Mouse (Mus musculus): ENCODE data around the gene Dusp21. TPM values are rescaled to one million over a fixed set of nuclear protein-coding genes. Genes with fewer than 3 reads are reported as not detected.

Gene Dusp21
- total RNA-seq (2015) (not detected in 2 replicates), total RNA-seq (2017) (not detected in 2 replicates)

GRCm38 (mm10) chrX:18145557-18145956, at the start of gene Dusp21:
Dusp21 (plus strand) TSS chrX:18145857.
- ATAC-seq (ENCODE audit: poor library complexity, severe bottlenecking) = no peak

- no peak for ATAC-seq (ENCODE audit: poor library complexity, severe bottlenecking)
Measured at GRCm38 (mm10) chrX:18160734-18161442, 15.2 kb downstream of the Dusp21 start.

GRCm38 (mm10) chrX:18161796-18162191, 16.1 kb downstream of the Dusp21 start:
- peak; percentile 17 for ATAC-seq (ENCODE audit: poor library complexity, severe bottlenecking)

GRCm38 (mm10) chrX:18162192-18162857, 16.7 kb downstream of the Dusp21 start, which contains the start of gene Kdm6a:
Kdm6a (plus strand) TSS chrX:18162575.
- peak; percentile 90 for ATAC-seq (ENCODE audit: poor library complexity, severe bottlenecking)

- ATAC-seq (ENCODE audit: poor library complexity, severe bottlenecking) = peak; percentile 15; the same call in 1 of the 2 replicates
Measured at GRCm38 (mm10) chrX:18162861-18163731, 17.4 kb downstream of the Dusp21 start.

- ATAC-seq (ENCODE audit: poor library complexity, severe bottlenecking) = 0 out of 2 replicates have a peak, but pooled peaks have one; percentile 16
Measured at GRCm38 (mm10) chrX:18163917-18164624, 18.4 kb downstream of the Dusp21 start.

GRCm38 (mm10) chrX:18165121-18165520, 19.5 kb downstream of the Dusp21 start:
- ATAC-seq (ENCODE audit: poor library complexity, severe bottlenecking) = no peak

- ATAC-seq (ENCODE audit: poor library complexity, severe bottlenecking) = no peak
Measured at GRCm38 (mm10) chrX:18166961-18167360, 21.3 kb downstream of the Dusp21 start.

- peak; percentile 47; the same call in 1 of the 2 replicates for ATAC-seq (ENCODE audit: poor library complexity, severe bottlenecking)
Measured at GRCm38 (mm10) chrX:18168940-18169339, 23.3 kb downstream of the Dusp21 start.

GRCm38 (mm10) chrX:18174831-18175230, 29.2 kb downstream of the Dusp21 start:
- no peak for ATAC-seq (ENCODE audit: poor library complexity, severe bottlenecking)

- no peak for ATAC-seq (ENCODE audit: poor library complexity, severe bottlenecking)
Measured at GRCm38 (mm10) chrX:18177803-18178202, 32.1 kb downstream of the Dusp21 start.

- no peak for ATAC-seq (ENCODE audit: poor library complexity, severe bottlenecking)
Measured at GRCm38 (mm10) chrX:18179492-18179891, 33.8 kb downstream of the Dusp21 start.

- peak; percentile 81 for ATAC-seq (ENCODE audit: poor library complexity, severe bottlenecking)
Measured at GRCm38 (mm10) chrX:18187203-18187602, 41.5 kb downstream of the Dusp21 start.

- ATAC-seq (ENCODE audit: poor library complexity, severe bottlenecking) = no peak
Measured at GRCm38 (mm10) chrX:18188293-18188692, 42.6 kb downstream of the Dusp21 start.

Other genes with a start within 250 kb of the Dusp21 start
- 40.7 and 51.9 TPM in 2 replicates for gene Kdm6a, start 16.7 kb downstream of the Dusp21 start, total RNA-seq (2015)
- 44.3 and 53.8 TPM in 2 replicates for gene Kdm6a, start 16.7 kb downstream of the Dusp21 start, total RNA-seq (2017)

All from megakaryocyte, adult 5-6 weeks (primary cell).